Mouse (Mus musculus): ENCODE data around the gene Ndc80.

DNA sequence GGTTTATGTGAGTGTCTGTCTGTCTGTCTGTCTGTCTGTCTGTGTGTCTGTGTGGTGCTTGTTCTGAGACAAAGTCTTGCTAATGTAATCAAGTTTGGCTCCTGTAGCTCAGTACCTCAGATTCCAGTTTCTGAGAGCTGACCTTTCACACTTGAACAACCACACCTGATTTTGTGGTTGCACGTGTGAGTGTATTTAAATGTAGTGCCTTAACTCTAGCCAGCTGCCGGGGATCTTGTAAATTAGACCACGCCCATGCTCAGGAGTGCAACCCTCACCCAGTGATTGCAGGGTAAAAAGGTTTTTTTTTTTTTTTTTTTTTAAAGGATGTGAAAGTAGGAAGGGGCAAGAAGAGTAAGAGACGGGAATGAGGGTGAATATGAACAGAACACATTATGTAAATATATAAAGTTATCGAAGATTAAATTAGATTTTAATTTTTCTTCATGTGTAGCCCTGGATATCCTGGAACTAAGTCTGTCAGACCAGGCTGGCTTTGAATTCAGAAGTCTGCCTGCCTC lies 47.2 kb downstream of the Ndc80 start:
- TF ChIP-seq UBTF (IDR thresholded peaks at IDR 0.05; ENCODE audit: low read depth, low read length) (no peak), POLR2A (IDR thresholded peaks at IDR 0.05; ENCODE audit: low read depth, low read length) (no peak), USF1 (IDR thresholded peaks at IDR 0.05; ENCODE audit: low read depth, low read length) (no peak), CHD2 (IDR thresholded peaks at IDR 0.05; ENCODE audit: low read length) (0 out of 2 replicates have a peak, but pooled peaks have one; percentile 24), CTCF (conservative IDR thresholded peaks at IDR 0.05 in 1 of 2, IDR thresholded peaks at IDR 0.05 in 1 of 2; ENCODE audit: low read depth in 2 of 2, low read length in 2 of 2) (no peak), TBP (conservative IDR thresholded peaks at IDR 0.05; ENCODE audit: low read depth, low read length) (no peak)
